Mouse (Mus musculus) right cerebral cortex, adult 18-20 months (tissue): ENCODE data around the gene Cacna2d3.

Source experiments
- DNase-seq: peaks from one replicate; pipeline ENCODE4 v3.0.0; 2022; ENCODE audit warnings: mixed read lengths

Cacna2d3 gene

GRCm38 (mm10) chr14:29137006-29137579, 584.6 kb downstream of the Cacna2d3 start:
- peak; percentile 10 for DNase-seq

DNA sequence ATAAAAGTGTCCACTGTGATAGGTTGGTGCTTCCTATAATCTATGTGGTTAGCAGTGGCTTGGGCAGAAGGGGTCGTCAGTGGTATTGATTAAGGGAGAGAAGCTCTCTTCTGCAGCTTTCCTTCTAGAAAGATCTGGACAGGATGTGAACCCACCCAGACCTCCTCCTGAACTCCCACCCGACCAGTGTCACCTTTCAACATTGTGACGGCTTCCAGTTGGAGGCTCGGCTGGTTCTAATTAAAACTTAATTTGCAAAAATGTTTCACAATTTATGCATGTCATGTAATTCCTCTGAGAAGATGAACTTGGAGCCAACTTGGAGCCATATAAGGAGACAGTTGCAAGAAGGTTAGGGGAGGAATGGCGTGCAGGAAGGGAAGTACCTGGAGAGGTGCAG, 586.8 kb downstream of the Cacna2d3 start:
- no peak for DNase-seq

DNA sequence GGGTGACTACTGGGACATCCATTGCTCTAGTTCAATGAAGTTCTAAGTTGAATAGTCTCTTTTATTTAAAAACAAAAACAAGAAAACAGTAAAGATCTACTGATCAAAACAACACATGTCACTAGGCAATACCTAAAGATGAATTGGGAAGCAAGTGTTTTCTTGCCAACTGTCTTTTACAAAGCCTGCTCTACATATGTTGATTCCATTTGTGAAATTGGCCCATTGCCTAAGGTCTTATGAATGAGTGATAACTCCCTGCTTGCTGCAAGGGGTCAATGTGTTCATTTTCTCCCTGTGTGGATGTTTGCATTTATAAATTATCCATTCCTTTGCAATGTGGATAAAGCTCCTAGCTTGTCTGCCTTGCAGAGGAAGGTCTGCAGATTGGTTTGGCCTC, 591.2 kb downstream of the Cacna2d3 start:
- DNase-seq: no peak

GRCm38 (mm10) chr14:29123886-29124285, 597.8 kb downstream of the Cacna2d3 start:
- no peak for DNase-seq

GRCm38 (mm10) chr14:29122749-29123148, 598.9 kb downstream of the Cacna2d3 start:
- no peak for DNase-seq

GRCm38 (mm10) chr14:29113852-29114450, 607.7 kb downstream of the Cacna2d3 start:
- no peak for DNase-seq

DNA sequence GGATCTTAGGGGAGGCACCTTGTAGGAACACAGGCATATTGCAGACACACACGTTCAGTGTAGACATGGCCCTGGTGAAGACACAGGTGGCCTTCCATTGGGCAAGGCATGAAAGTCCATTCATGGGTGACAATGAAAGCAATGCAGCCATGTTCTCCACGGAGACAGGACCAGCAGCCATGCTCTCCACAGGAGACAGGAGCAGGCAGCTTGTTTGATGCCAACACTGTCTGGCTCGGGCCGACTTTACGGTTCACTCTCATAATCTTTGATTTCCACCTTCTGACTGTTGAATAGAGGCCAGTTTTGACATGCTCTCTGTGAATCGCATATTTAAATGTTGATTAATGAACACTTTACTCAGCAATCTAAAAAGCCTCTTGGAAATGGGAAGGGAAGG, 610.0 kb downstream of the Cacna2d3 start:
- no peak for DNase-seq

DNA sequence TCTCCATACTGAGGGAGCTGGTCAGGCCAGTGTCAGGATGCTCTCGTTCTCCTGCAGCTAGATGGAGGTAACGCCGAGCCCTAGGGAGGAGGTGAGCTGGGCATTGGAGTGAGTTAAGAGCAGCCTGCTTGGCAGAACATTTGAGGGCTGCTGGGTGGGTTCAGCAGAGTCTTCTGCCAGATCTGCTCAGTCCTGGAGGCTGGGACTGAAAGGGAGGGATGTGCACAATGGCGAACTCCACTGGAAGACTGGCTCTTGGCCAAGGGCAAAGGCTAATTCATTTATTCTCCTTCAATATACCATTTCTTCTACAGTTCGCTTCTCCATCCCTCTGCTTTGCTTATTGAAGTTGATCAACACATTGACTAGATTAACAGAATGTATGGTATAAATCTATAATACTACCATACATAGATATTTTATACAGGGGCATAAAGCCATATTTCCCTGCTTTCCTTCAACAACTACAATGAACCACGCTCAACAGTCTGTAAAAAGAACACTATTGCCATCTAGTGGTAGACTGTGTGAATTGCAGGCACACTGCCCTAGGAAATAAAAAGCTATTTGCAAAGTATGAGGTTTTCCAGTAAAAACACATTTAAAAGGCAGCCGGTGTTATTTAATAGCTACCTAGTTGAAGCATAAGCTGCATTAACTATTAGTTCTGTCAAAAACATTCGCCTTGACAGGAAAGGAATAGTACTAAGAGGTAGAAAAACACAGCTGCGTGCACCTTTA, 611.1 kb downstream of the Cacna2d3 start:
- DNase-seq: no peak

- no peak for DNase-seq
Measured at GRCm38 (mm10) chr14:29107464-29107863, 614.2 kb downstream of the Cacna2d3 start.

GRCm38 (mm10) chr14:29097776-29098175, 623.9 kb downstream of the Cacna2d3 start:
- DNase-seq: no peak

DNA sequence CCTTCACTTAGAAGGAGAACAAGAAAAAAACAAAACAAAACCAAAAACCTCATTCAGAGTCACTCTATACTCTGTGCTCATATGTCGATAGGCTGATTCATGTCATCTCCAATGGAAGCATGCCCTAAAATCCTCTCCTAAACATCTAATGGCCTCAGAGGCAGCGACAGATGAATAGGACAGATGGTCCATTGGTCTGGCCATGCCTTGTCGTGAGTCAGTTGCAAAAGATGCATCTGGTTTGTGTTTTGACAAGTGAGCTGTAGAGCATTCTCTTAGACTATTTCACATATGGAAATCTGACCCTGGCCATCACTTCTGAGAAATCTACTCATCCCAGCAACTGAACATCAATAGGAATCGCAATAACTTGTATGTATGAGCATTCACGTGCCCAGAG, 626.2 kb downstream of the Cacna2d3 start:
- DNase-seq: no peak

DNA sequence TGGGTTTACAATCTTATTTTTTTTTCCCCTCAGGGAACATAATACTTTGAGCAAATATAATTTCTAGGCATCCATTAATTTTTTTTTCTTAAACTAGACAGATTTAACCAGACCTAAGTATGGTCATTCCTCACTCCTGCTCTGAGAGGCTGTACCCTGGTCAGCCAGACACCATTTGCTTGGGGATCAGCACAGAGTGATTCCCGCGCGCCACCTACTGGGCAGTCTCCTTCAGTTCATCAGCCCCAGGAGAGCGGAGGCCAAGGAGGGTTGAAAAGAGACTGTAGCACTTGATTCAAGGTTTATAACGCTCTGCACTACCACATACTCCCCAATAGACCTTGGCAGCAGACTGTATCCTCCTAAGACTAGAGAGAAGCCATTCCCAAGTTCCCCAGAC, 631.6 kb downstream of the Cacna2d3 start:
- peak; percentile 67 for DNase-seq

DNA sequence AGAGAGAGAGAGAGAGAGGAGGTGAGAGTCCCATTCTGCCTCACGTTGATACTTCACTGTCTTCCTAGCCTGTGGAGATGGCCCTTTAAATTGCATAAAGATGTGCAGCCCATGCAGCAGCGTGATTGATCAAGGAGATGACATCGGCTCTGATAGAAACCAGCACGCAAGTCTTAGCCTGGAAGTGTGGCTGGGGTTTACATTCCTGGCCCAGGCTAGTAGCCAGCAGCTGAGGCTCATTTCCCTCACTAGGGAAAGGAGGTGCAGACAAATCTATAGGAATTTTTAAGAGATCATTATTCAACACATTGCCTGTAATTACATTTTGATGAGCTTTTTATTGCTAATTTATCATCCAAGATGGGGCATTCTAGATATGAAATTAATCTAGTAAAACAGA, 635.1 kb downstream of the Cacna2d3 start:
- no peak for DNase-seq

DNA sequence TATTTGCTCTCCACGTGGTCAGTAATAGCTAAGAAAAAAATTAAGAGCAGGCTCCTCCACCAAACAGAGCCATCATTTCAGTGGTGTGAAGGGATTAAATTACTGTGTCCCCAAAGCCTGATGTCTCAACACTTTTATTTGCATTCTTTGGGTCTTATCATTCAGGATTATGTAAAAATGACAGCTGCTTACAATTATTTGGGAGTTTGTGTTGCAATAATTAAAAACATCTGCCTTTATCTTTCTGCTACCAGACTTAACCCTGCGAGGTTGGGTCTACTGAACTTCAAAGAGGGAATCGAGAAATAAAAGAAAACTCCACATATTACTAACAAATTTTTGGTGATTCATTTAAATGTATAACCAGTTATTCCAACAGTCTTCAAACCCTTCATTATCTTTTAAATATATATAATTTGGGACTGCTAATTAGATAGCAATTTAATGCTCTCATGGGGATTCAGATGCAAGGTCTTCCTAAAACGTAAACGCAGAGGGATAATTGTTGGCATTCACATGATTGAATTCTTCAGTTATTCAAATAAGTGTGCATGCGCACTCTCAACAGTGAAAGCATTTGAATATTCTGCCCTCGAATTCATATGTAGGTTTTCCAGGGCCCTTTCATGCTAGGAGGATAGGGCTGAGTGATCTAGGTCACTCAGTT, 636.0 kb downstream of the Cacna2d3 start:
- no peak for DNase-seq

GRCm38 (mm10) chr14:29082171-29082570, 639.5 kb downstream of the Cacna2d3 start:
- no peak for DNase-seq

DNA sequence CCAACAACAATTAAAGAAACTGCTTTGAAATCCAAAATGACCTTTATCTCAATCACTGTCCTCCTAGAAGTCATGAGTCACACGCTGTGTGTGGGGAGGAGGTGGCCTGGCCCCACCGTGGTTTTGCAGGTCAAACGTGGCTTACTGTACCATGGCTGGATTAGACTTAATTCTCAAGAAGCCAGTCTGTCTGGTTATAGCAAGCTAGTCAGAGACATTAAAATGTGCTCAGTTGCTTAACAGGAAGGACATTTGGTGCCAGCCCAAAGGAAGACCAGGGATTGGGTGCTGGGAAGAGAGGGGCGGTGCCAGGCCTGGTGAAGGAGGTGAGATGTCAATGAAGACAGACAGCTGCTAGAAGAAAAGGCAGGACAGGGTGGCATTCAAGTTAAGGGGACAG, 641.0 kb downstream of the Cacna2d3 start:
- DNase-seq: no peak

DNA sequence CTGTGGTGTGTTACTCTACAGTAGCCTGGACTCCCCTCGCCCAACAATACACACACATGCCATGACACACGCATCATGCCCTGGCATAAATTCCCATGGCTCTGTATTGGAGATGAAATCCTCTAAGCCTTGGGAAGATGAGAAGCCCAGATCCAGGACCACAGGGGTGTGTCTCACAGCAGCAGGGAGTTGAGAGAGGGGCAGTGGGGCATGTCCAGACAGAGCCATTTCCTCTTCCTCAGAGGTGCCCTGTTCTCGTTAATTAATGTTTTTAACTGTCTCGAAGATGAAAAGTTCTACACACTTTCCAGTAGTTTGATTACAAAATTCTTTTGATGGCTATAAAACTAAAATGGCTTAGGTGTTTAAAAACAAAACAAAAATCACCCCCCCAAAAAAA, 641.4 kb downstream of the Cacna2d3 start:
- no peak for DNase-seq

DNA sequence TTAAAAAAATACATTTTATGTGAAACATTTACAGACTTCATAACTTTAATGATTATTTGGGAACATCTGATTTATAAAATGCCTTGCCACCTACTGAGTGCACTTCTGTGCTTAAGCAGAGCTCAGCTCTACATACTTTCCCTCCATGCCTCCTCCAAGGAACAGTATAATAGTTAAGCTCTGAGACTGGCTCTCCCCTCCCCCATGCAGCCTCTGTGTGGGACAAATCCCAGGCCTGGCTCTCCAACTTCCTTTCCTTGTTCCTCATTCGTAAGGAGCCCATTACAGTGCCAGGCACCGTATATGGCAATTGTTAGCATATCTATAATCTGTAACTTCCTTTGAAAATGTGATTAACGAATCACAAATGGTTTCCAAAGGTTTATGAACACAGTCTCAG, 644.2 kb downstream of the Cacna2d3 start:
- no peak for DNase-seq

DNA sequence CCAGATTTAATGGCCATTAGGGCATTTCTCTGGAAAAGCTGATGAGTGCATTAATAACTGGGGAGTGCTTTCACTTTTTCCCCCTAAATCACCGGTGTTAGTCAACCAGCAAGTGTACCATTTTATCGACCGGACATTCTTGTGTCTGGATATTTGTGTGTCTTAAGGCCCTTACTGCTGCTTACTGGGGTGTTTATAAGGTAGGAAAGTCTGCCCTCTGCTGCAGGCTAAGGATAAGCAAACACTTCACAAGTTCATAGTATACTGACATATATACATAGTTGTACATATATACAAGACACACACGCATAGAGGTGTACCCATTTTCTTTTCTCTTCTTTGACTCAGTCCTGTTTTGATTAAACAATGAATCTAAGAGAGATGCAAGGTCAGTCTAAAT, 647.9 kb downstream of the Cacna2d3 start:
- DNase-seq: no peak

GRCm38 (mm10) chr14:29062676-29063075, 659.0 kb downstream of the Cacna2d3 start:
- DNase-seq: no peak

DNA sequence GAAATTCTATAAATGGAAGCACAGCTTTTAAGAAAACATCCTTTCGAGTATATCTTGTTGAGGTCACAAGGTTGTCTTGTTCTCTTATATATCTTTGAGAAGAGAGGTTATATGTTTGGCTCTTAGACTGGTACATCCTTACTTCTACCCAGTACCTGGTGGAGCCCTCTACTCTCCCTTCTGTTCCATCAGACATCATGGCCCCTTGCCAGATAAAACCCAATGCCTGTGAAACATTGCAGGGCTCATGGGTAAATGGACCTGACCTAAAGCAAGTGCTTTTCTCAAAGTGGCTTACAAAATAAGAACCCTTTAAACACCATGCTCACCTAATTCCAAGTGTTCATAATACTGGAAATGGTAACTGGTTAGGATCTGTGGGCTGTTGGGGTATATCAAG, 660.2 kb downstream of the Cacna2d3 start:
- no peak for DNase-seq

GRCm38 (mm10) chr14:29060679-29061078, 661.0 kb downstream of the Cacna2d3 start:
- DNase-seq: no peak

GRCm38 (mm10) chr14:29051951-29052835, 669.5 kb downstream of the Cacna2d3 start:
- no peak for DNase-seq
